In genomic region chr17:8801855-8802104, GRCm38 (mm10) we compare ENCODE assay signal across 7 mouse cellular contexts.
DNase-seq lines count a peak whose midpoint lies in the region; ATAC-seq and TF ChIP-seq lines count a peak whose summit lies in the region.

No protein-coding gene starts in this region.

- under 1% methylated on average over 31 of the region's 31 CpGs for WGBS in lung, embryonic 14.5 days
- WGBS in forebrain, embryonic 14.5 days = 0% methylated on average over 19 of the region's 31 CpGs
- 0% methylated on average over 28 of the region's 31 CpGs for WGBS in limb, embryonic 12.5 days
- WGBS in small intestine, adult 2 months = 1% methylated on average over 31 of the region's 31 CpGs

- H3K9ac ChIP-seq in lung, embryonic 14.5 days = peak overlapping the region; percentile 64
- H3K9ac ChIP-seq in forebrain, embryonic 14.5 days (ENCODE audit: low read length) = peak overlapping the region; percentile 88
- peak overlapping the region; percentile 74 for H3K9ac ChIP-seq in limb, embryonic 12.5 days (replicated peaks)

- intact Hi-C loops in left cerebral cortex, postnatal 36 days (cut with DNase I) = loop anchor here (5.0 kb wide), 2 partner anchors 136 to 179 kb away; no protein-coding TSS in a partner anchor

- no peak for ATAC-seq in lung, embryonic 14.5 days (ENCODE audit: insufficient read depth)
- no peak for ATAC-seq in forebrain, embryonic 14.5 days
- no peak for ATAC-seq in limb, embryonic 12.5 days (ENCODE audit: insufficient number of reproducible peaks, insufficient read depth, low FRiP score, low TSS enrichment, low read depth)

- no peak for TF ChIP-seq CTCF in lung, embryonic 14.5 days (IDR thresholded peaks at IDR 0.05; ENCODE audit: low read depth)
- no peak for TF ChIP-seq CTCF in small intestine, adult 2 months (IDR thresholded peaks at IDR 0.05; ENCODE audit: extremely low read depth, insufficient read length, insufficient replicate concordance, low read depth, low read length)

- H3K9me3 ChIP-seq in lung, embryonic 14.5 days (ENCODE audit: low read depth, low read length) = no peaks in the 10 kb centered on the region
- no peaks in the 10 kb centered on the region for H3K9me3 ChIP-seq in forebrain, embryonic 14.5 days (replicated peaks; ENCODE audit: control insufficient read depth, low read length)
- H3K9me3 ChIP-seq in limb, embryonic 12.5 days = no peaks in the 10 kb centered on the region

- peak overlapping the region; percentile 63 for H3K4me3 ChIP-seq in lung, embryonic 14.5 days (ENCODE audit: low read depth, low read length)
- peak overlapping the region; percentile 86 for H3K4me3 ChIP-seq in forebrain, embryonic 14.5 days (ENCODE audit: low read depth, low read length)
- H3K4me3 ChIP-seq in limb, embryonic 12.5 days (replicated peaks) = peak overlapping the region; percentile 76
- peak overlapping the region; percentile 87 for H3K4me3 ChIP-seq in small intestine, adult 2 months (ENCODE audit: low read depth, low read length)

- no peaks in the 10 kb centered on the region for H3K36me3 ChIP-seq in lung, embryonic 14.5 days (ENCODE audit: insufficient read depth)
- H3K36me3 ChIP-seq in forebrain, embryonic 14.5 days (ENCODE audit: control insufficient read depth, insufficient read depth, low read length) = no peaks in the 10 kb centered on the region
- no peaks in the 10 kb centered on the region for H3K36me3 ChIP-seq in limb, embryonic 12.5 days
- H3K36me3 ChIP-seq in small intestine, adult 2 months (ENCODE audit: control insufficient read depth, insufficient read depth, low read length) = no peaks in the 10 kb centered on the region

- no peak for TF ChIP-seq POLR2A in small intestine, adult 2 months (IDR thresholded peaks at IDR 0.05; ENCODE audit: low read depth, low read length)

- peaks cover 56% of the 10 kb centered on the region for H3K27me3 ChIP-seq in lung, embryonic 14.5 days (ENCODE audit: insufficient read depth, low read length)
- H3K27me3 ChIP-seq in forebrain, embryonic 14.5 days (replicated peaks; ENCODE audit: control insufficient read depth, insufficient read depth, low read length) = peaks cover 27% of the 10 kb centered on the region
- H3K27me3 ChIP-seq in limb, embryonic 12.5 days = peaks cover 83% of the 10 kb centered on the region
- H3K27me3 ChIP-seq in small intestine, adult 2 months (ENCODE audit: control insufficient read depth, insufficient read depth, low read length) = peaks cover 42% of the 10 kb centered on the region

- peak overlapping the region; percentile 87 for H3K4me2 ChIP-seq in lung, embryonic 14.5 days
- peak overlapping the region; percentile 87 for H3K4me2 ChIP-seq in forebrain, embryonic 14.5 days (ENCODE audit: low read length)
- H3K4me2 ChIP-seq in limb, embryonic 12.5 days = peak overlapping the region; percentile 98

- H3K4me1 ChIP-seq in lung, embryonic 14.5 days (ENCODE audit: insufficient read depth) = 0 out of 2 replicates have a peak, but pooled peaks cover 10% of the 10 kb centered on the region
- peaks cover 9% of the 10 kb centered on the region for H3K4me1 ChIP-seq in forebrain, embryonic 14.5 days (ENCODE audit: control insufficient read depth, insufficient read depth, low read length)
- peaks cover 28% of the 10 kb centered on the region for H3K4me1 ChIP-seq in limb, embryonic 12.5 days (replicated peaks)
- 0 out of 2 replicates have a peak, but pooled peaks cover 3% of the 10 kb centered on the region for H3K4me1 ChIP-seq in small intestine, adult 2 months (ENCODE audit: control insufficient read depth, insufficient read depth, insufficient read length, low read length)

- H3K27ac ChIP-seq in lung, embryonic 14.5 days (ENCODE audit: low read depth) = peak overlapping the region; percentile 78; the same call in 1 of the 2 replicates
- H3K27ac ChIP-seq in forebrain, embryonic 14.5 days (ENCODE audit: low read depth, low read length) = peak overlapping the region; percentile 90
- H3K27ac ChIP-seq in limb, embryonic 12.5 days = no peak overlapping the region
- H3K27ac ChIP-seq in small intestine, adult 2 months (ENCODE audit: insufficient read depth, low read depth, low read length) = no peak overlapping the region

- no peak for DNase-seq in lung, embryonic 14.5 days
- no peak for DNase-seq in lung, adult 18-20 months
- no peak for DNase-seq in forebrain, embryonic 14.5 days (ENCODE audit: low spot score)
- DNase-seq in left cerebral cortex, postnatal 36 days (ENCODE audit: low spot score in 2 of 2) = no peak
- DNase-seq in layer of hippocampus, postnatal 25 days (ENCODE audit: extremely low spot score in 1 of 2, low spot score in 1 of 2) = no peak

Comparison
In these comparisons a context has a peak if more than half of its experiments do, and no peak if none do; other contexts are left out.
1. H3K27ac ChIP-seq: peak in lung, embryonic 14.5 days (single experiment) and forebrain, embryonic 14.5 days (single experiment); none in limb, embryonic 12.5 days (single experiment) and small intestine, adult 2 months (single experiment).
2. Peak in every context shown above with its lines, with median percentiles within 50 percentile points of each other: H3K4me2 ChIP-seq, H3K4me3 ChIP-seq and H3K9ac ChIP-seq.